Mouse (Mus musculus) hindbrain, embryonic 13.5 days (tissue): ENCODE results near the gene P2rx1. TPM values are rescaled to one million over a fixed set of nuclear protein-coding genes. Genes with fewer than 3 reads are reported as not detected.

Experiments used
- ATAC-seq: fragments of 200-750 bp; cut with Nextera tagmentation; 2 replicates; pipeline ENCODE4 v1.8.0; 2017; ENCODE audit warnings: moderate TSS enrichment; ENCODE audit not compliant: low FRiP score
- H3K27ac ChIP-seq: fragments of 300-500 bp; sonication (generic); 2 replicates; pipeline ENCODE4 v1.5.1; 2015; ENCODE audit warnings: inconsistent platforms, mild to moderate bottlenecking, moderate library complexity
- H3K27me3 ChIP-seq: fragments of 300-500 bp; sonication (generic); 2 replicates; pipeline ENCODE4 v1.6.1; 2015; ENCODE audit warnings: mild to moderate bottlenecking, inconsistent platforms
- H3K36me3 ChIP-seq: fragments of 300-500 bp; sonication (generic); 2 replicates; pipeline ENCODE4 v1.6.1; 2015; ENCODE audit warnings: mild to moderate bottlenecking, inconsistent platforms
- H3K4me1 ChIP-seq: fragments of 300-500 bp; sonication (generic); replicated peaks from 2 replicates; pipeline ENCODE4 v1.6.1; 2015; ENCODE audit warnings: inconsistent platforms
- H3K4me2 ChIP-seq: fragments of 300-500 bp; sonication (generic); 2 replicates; pipeline ENCODE4 v1.6.1; 2015; ENCODE audit warnings: inconsistent platforms, mild to moderate bottlenecking, moderate library complexity
- H3K4me3 ChIP-seq: fragments of 300-500 bp; sonication (generic); 2 replicates; pipeline ENCODE4 v1.5.1; 2015; ENCODE audit warnings: mild to moderate bottlenecking, inconsistent platforms
- H3K9ac ChIP-seq: fragments of 300-500 bp; sonication (generic); 2 replicates; pipeline ENCODE4 v1.6.1; 2015; ENCODE audit warnings: mild to moderate bottlenecking, inconsistent platforms
- H3K9me3 ChIP-seq: fragments of 300-500 bp; sonication (generic); 2 replicates; pipeline ENCODE4 v1.6.1; 2016; ENCODE audit warnings: inconsistent platforms
- WGBS: fragments of 180-500 bp; shearing (Covaris S2); methylation state at CpG from one replicate; pipeline ENCODE4 v1.1.7; 2015; 5-methylcytosine and 5-hydroxymethylcytosine counted together
- polyA plus RNA-seq: library from polyadenylated mRNA; unstranded; fragments of >200 nt; fragmentation: Nextera tagmentation; extraction: Ambion mirVana; gene quantifications from 2 replicates; pipeline ENCODE4 v1.2.1, GENCODE M21; 2015

P2rx1 gene
- polyA plus RNA-seq, 1 experiment from 2014 or later, result 0.65 TPM

GRCm38 (mm10) chr11:72991961-72992360 is 6.9 kb upstream of the P2rx1 start:
- ATAC-seq, result no peak
- no peak overlapping the region for H3K4me3 ChIP-seq
- H3K4me1 ChIP-seq, result no peaks in the 10 kb centered on the region
- no peak overlapping the region for H3K27ac ChIP-seq
- no peak overlapping the region for H3K4me2 ChIP-seq
- H3K27me3 ChIP-seq, result no peaks in the 10 kb centered on the region
- H3K36me3 ChIP-seq, result no peaks in the 10 kb centered on the region
- H3K9me3 ChIP-seq, result no peaks in the 10 kb centered on the region
- WGBS, result 64% methylated on average over 9 of the region's 9 CpGs
- H3K9ac ChIP-seq, result no peak overlapping the region

- Histone ChIP-seq H3K27me3 (no peaks in the 10 kb centered on the region), H3K9ac (no peak overlapping the region), H3K4me1 (no peaks in the 10 kb centered on the region), H3K4me3 (no peak overlapping the region), H3K36me3 (no peaks in the 10 kb centered on the region), H3K4me2 (no peak overlapping the region), H3K9me3 (no peaks in the 10 kb centered on the region), H3K27ac (no peak overlapping the region)
- WGBS, result 89% methylated on average over 6 of the region's 6 CpGs
- ATAC-seq, result no peak
These were observed 2.6 kb upstream of the P2rx1 start for GRCm38 (mm10) chr11:72996346-72996745.

GRCm38 (mm10) chr11:72996781-72997180 is 2.1 kb upstream of the P2rx1 start:
- 87% methylated on average over 2 of the region's 2 CpGs for WGBS
- Histone ChIP-seq H3K4me1 (no peaks in the 10 kb centered on the region), H3K27me3 (no peaks in the 10 kb centered on the region), H3K9me3 (no peaks in the 10 kb centered on the region), H3K4me2 (no peak overlapping the region), H3K9ac (no peak overlapping the region), H3K36me3 (no peaks in the 10 kb centered on the region), H3K4me3 (no peak overlapping the region), H3K27ac (no peak overlapping the region)
- ATAC-seq, result no peak

GRCm38 (mm10) chr11:72997529-72998326 is 1.2 kb upstream of the P2rx1 start:
- WGBS, result 76% methylated on average over 13 of the region's 13 CpGs
- no peaks in the 10 kb centered on the region for H3K27me3 ChIP-seq
- no peaks in the 10 kb centered on the region for H3K9me3 ChIP-seq
- no peak overlapping the region for H3K9ac ChIP-seq
- H3K4me3 ChIP-seq, result no peak overlapping the region
- ATAC-seq, result no peak
- H3K4me2 ChIP-seq, result no peak overlapping the region
- no peaks in the 10 kb centered on the region for H3K36me3 ChIP-seq
- H3K27ac ChIP-seq, result no peak overlapping the region
- H3K4me1 ChIP-seq, result no peaks in the 10 kb centered on the region

GRCm38 (mm10) chr11:73001029-73001428 is 2.1 kb downstream of the P2rx1 start:
- Histone ChIP-seq H3K27ac (no peak overlapping the region), H3K27me3 (no peaks in the 10 kb centered on the region), H3K4me2 (no peak overlapping the region), H3K9me3 (peaks cover 2% of the 10 kb centered on the region; the same call in 1 of the 2 replicates), H3K4me1 (no peaks in the 10 kb centered on the region), H3K36me3 (no peaks in the 10 kb centered on the region), H3K4me3 (no peak overlapping the region), H3K9ac (no peak overlapping the region)
- no peak for ATAC-seq
- 12% methylated on average over 6 of the region's 6 CpGs for WGBS

GRCm38 (mm10) chr11:73006377-73006776 is 7.5 kb downstream of the P2rx1 start:
- peaks cover 2% of the 10 kb centered on the region; the same call in 1 of the 2 replicates for H3K9me3 ChIP-seq
- H3K4me3 ChIP-seq, result no peak overlapping the region
- no peak; the same call in 1 of the 2 replicates for ATAC-seq
- no peak overlapping the region for H3K27ac ChIP-seq
- no peaks in the 10 kb centered on the region for H3K4me1 ChIP-seq
- no peak overlapping the region for H3K4me2 ChIP-seq
- H3K9ac ChIP-seq, result no peak overlapping the region
- WGBS, result 7% methylated on average over 2 of the region's 2 CpGs
- H3K27me3 ChIP-seq, result peaks cover 4% of the 10 kb centered on the region; the same call in 1 of the 2 replicates
- no peaks in the 10 kb centered on the region for H3K36me3 ChIP-seq

GRCm38 (mm10) chr11:73007113-73007512 is 8.2 kb downstream of the P2rx1 start:
- H3K9me3 ChIP-seq, result peaks cover 2% of the 10 kb centered on the region; the same call in 1 of the 2 replicates
- WGBS, result 78% methylated on average over 3 of the region's 3 CpGs
- no peak overlapping the region for H3K27ac ChIP-seq
- H3K27me3 ChIP-seq, result peaks cover 4% of the 10 kb centered on the region; the same call in 1 of the 2 replicates
- H3K4me3 ChIP-seq, result no peak overlapping the region
- H3K4me2 ChIP-seq, result no peak overlapping the region
- H3K4me1 ChIP-seq, result no peaks in the 10 kb centered on the region
- H3K36me3 ChIP-seq, result no peaks in the 10 kb centered on the region
- no peak for ATAC-seq
- H3K9ac ChIP-seq, result no peak overlapping the region

GRCm38 (mm10) chr11:73007698-73008481 is 9.0 kb downstream of the P2rx1 start:
- Histone ChIP-seq H3K4me1 (no peaks in the 10 kb centered on the region), H3K4me2 (no peak overlapping the region), H3K27me3 (peaks cover 4% of the 10 kb centered on the region; the same call in 1 of the 2 replicates), H3K9ac (no peak overlapping the region), H3K36me3 (no peaks in the 10 kb centered on the region), H3K27ac (no peak overlapping the region), H3K9me3 (peaks cover 2% of the 10 kb centered on the region; the same call in 1 of the 2 replicates), H3K4me3 (no peak overlapping the region)
- ATAC-seq, result no peak
- 63% methylated on average over 11 of the region's 11 CpGs for WGBS

GRCm38 (mm10) chr11:73008826-73009225 is 9.9 kb downstream of the P2rx1 start:
- no peak overlapping the region for H3K4me2 ChIP-seq

GRCm38 (mm10) chr11:73009531-73010274 is 10.8 kb downstream of the P2rx1 start:
- Histone ChIP-seq H3K27ac (no peak overlapping the region), H3K9ac (no peak overlapping the region), H3K27me3 (peaks cover 6% of the 10 kb centered on the region; the same call in 1 of the 2 replicates), H3K4me1 (no peaks in the 10 kb centered on the region), H3K4me3 (no peak overlapping the region), H3K9me3 (no peaks in the 10 kb centered on the region), H3K4me2 (no peak overlapping the region), H3K36me3 (no peaks in the 10 kb centered on the region)
- no peak for ATAC-seq
- 59% methylated on average over 13 of the region's 13 CpGs for WGBS

More at GRCm38 (mm10) chr11:73008826-73009225, 9.9 kb downstream of the P2rx1 start:
- peaks cover 1% of the 10 kb centered on the region; the same call in 1 of the 2 replicates for H3K9me3 ChIP-seq
- H3K27me3 ChIP-seq, result peaks cover 6% of the 10 kb centered on the region; the same call in 1 of the 2 replicates
- H3K4me1 ChIP-seq, result no peaks in the 10 kb centered on the region
- ATAC-seq, result no peak
- no peak overlapping the region for H3K27ac ChIP-seq
- H3K9ac ChIP-seq, result no peak overlapping the region
- WGBS, result 67% methylated on average over 2 of the region's 2 CpGs
- no peaks in the 10 kb centered on the region for H3K36me3 ChIP-seq
- H3K4me3 ChIP-seq, result no peak overlapping the region

- WGBS, result 79% methylated on average over 5 of the region's 5 CpGs
- ATAC-seq, result no peak
- H3K9me3 ChIP-seq, result no peaks in the 10 kb centered on the region
- peaks cover 17% of the 10 kb centered on the region for H3K27me3 ChIP-seq
- no peak overlapping the region for H3K9ac ChIP-seq
- no peak overlapping the region for H3K4me3 ChIP-seq
- H3K27ac ChIP-seq, result no peak overlapping the region
- H3K4me1 ChIP-seq, result peaks cover 20% of the 10 kb centered on the region
- H3K36me3 ChIP-seq, result no peaks in the 10 kb centered on the region
- H3K4me2 ChIP-seq, result no peak overlapping the region
These were observed 15.1 kb downstream of the P2rx1 start for GRCm38 (mm10) chr11:73013981-73014380.
